Mouse (Mus musculus): ENCODE measurements around the gene Tubb1.

Tubb1 gene

DNA sequence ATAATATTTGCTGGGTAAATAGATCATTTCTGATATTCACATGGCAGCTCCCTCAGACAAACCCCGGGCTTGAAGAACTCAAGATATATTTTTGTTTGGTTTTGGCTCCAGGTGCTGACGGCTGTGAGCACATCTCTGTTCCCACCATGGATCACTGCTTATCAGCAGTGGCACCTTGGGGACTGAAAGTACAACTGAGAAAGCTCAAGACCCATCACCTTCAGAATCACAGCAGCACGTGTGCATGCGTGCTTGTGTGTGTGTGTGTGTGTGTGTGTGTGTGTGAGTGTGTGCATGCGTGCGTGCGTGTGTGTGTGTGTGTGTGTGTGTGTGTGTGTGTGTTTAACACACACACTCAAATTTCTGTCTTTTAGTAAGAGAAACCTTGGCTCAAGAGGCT, 6.1 kb upstream of the Tubb1 start:
- no peak for DNase-seq

GRCm38 (mm10) chr2:174445018-174445417, 5.5 kb upstream of the Tubb1 start:
- no peak for DNase-seq

DNA sequence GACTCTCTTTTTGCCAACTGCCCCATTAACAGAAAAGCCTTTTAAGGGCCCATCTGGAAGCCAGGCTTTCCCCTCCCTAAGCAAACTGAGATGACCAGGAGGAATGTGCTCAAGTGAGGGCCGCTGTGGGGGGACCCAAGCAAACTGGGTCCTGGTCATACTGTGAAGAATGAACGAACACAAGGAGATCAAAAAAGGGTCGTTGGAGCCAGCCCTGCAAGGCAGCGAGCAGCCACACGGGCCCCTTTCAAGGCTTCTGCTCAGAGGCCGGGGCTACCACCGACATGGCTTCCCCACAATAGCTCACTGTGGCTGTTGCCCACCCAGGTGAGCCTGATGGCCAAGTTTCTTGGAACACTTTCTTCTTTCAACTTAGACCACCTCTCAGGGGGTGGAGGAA, 4.0 kb upstream of the Tubb1 start:
- DNase-seq: no peak

- no peak for DNase-seq
These were observed 3.6 kb upstream of the Tubb1 start for GRCm38 (mm10) chr2:174446905-174447304.

DNA sequence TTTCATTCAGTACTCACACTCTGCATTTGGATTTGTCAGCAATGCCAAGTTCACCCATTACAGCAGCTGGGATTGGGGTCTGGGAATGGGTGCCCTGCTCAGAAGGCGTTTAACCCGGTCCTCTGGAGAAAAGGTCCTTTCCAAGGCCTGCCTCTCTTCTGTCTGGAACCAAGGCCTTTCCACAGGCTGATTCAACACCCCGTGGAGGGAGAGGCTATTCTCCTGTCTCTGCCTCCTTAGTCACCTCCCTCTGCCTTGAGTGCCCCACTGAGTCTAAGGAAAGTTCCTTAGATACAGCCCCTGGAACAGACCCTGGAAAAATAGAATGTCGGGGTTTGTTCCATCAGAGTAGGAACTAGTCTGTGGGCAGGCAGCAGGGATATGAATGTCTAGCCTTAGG, 2.1 kb upstream of the Tubb1 start:
- no peak for DNase-seq

DNA sequence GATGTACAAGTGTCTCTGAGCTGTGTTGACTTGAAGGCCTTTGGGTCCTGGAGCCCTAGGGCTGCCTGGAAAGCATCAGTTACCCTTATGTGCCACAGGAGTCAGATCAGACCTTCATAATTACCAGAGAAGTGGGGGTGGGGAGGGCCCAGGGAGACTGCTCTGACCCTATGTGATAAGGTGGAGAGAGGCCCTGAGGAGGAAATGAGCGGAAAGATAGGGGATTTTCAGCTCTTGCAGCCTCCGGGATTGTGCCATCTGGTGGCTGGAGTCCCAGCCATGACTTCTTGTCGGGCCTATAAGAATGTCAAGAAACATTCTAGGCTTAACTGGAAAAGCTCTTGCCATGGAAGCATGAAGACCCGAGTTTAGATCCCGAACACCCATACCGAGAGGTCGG, 3.2 kb downstream of the Tubb1 start:
- peak in 1 of 2 experiments; percentile 26 for DNase-seq

DNA sequence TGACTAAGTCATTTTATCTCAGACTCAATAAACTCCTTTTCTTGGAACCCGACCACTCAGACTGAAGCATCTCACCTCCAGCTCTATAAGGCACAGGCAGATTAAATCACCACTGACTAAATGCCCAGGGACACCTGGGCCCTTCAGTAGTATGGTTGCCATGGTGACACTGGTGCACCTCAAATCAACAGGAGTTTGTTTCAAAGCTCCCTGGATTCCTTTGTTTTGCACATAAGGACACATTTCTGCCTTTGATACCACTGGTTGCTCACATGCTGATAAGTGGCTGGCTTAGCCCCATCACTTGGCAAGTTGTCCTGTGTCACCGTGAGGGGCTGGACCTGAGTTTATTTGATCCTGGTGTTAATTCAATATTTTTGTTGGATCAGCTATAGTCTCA, 8.9 kb downstream of the Tubb1 start:
- DNase-seq: no peak

GRCm38 (mm10) chr2:174463370-174463769, 12.9 kb downstream of the Tubb1 start:
- peak; percentile 18 to 21 for DNase-seq

DNA sequence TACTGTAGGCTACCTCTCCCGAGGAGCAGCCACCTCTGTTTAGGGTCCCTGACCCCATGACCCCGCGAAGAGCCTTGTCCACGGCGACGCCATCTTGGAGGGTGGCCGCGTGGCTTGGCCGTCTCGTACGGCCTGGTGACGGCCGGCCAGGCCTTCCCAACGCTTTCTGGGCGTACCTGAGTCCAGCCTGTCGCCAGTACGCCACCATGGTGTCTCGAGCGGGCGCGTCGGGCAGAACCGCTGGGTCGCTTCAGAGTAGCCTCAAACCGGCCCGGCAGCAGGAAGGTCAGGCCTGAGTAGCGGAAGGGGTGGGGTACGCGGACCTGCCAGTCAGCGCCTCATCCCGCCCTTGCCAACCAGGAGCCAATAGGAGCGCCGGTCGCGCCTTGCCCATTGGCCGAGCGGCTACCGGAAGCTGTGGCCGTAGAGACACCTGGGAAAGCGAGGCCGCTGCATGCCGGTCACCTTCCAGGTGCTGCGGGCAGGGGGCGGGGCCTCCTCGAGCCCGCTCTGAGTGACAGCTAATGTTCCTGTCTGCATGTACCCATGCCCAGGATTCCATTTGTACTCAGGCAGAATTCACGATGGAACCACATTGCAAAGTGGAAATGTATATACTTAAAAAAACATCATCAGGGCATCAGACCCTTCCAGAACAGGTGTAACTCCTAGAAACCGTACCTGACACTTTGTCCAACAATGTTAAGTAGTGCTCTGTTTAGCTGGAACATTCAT, 13.5 kb downstream of the Tubb1 start, which contains the start of gene Atp5e:
Atp5e (minus strand) TSS at position 317 of the 735 bp plus-strand sequence.
- DNase-seq: peak; percentile 89 to 90

GRCm38 (mm10) chr2:174470333-174470732, 19.8 kb downstream of the Tubb1 start:
- DNase-seq: no peak

DNA sequence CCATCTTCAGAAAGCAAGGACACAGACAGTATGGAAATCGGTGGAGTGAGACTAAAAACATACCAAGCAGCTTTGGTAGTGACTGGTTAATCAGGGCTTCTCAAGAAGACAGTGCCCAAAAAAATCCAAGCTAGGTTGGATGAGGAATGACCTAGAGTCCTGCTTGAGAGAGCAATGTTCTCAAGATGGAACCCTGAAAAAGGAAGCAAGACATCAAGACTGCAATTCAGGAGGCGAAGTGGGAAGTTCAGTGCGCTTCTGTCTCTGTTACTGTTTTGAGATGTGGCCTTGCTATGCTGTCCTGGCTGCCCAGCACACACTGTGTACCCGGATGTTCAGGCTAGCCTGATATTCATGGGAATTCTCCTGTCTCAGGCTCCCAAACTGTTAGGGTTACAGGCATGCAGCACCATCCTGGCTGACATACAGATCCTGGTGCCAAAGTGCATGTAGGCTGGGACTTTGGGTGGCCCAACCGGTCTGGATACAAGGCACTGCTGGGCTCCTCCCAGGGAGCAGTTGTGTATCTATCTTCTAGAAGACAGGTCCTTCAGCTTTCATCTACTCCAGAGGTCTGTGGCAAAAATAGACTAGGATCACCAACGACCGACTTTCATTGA, 20.4 kb downstream of the Tubb1 start:
- DNase-seq: no peak

DNA sequence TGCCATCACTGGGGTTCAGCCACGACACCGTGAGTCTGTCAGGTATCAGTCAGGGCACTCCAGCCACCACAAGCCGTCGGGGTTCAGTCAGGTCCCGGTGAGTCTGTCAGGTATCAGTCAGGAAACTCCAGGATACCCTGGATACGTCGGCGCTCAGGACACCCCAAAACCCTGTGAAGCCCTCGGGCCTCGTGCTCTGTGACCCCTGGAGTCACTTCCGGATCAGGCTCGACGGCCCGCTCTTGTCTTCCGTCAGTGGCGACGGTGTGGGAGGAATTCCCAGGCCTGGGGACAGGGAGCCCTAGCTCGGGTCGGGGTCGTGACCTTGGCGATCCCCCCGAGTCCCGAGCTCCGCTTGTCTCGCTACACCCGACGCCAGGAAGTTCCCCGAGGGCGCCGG, 21.9 kb downstream of the Tubb1 start:
- DNase-seq: no peak

DNA sequence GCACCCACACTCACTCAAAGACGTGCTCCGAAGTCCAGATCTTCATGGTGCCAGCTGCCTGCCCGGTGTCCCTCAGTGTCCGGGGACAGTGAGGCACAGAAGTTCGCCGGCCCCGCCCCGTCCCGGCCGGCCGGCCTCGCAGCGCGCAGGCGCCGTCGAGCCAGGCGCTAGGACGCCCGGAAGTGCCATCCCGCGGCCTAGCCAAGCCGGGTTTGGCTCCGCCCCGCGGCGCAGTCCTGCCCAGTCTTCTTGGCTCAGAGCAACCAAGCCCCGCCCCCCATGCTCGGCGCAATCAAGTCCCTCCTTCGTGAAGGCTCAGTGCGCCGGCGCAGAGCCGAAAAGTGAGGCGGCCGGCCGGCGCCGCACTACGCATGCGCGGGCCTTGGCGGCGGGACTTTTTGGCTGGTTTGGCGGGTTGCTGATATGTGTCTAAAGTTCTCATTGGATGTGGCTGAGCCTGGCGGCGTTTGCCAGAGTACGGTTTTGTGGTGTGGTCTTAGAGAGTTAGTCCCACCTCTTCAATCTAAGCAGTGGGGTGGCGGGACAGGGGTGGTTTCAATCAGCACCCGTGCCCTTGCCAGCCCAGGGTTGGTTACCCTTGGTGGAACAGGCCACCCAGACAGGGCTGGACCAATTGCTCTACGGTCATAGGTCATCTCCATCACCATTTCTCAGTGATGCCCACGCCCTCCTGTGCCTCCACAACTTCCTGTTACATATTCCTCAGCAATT, 22.5 kb downstream of the Tubb1 start, which contains the start of gene Prelid3b:
Prelid3b (minus strand) TSS at position 264 of the 732 bp plus-strand sequence.
- peak; percentile 99 to 100 for DNase-seq

DNA sequence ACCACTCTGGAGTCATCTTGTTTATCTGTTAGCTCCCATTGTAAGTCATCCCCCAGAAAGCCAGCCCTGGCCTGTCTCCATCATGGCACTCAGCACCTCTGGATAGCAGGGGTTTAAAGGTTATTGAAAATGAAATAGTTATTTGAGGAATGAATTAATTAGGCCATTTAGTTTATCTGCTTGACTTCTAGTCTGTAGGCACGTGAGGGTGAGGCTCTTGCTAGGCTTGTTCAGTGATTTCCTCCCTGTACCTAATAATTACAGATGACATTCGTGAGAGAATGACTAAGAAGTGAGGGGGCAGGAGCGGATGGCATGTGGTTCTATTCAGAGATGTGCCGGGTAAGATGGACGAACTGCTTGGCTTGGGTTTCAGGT, 23.0 kb downstream of the Tubb1 start:
- no peak for DNase-seq

DNA sequence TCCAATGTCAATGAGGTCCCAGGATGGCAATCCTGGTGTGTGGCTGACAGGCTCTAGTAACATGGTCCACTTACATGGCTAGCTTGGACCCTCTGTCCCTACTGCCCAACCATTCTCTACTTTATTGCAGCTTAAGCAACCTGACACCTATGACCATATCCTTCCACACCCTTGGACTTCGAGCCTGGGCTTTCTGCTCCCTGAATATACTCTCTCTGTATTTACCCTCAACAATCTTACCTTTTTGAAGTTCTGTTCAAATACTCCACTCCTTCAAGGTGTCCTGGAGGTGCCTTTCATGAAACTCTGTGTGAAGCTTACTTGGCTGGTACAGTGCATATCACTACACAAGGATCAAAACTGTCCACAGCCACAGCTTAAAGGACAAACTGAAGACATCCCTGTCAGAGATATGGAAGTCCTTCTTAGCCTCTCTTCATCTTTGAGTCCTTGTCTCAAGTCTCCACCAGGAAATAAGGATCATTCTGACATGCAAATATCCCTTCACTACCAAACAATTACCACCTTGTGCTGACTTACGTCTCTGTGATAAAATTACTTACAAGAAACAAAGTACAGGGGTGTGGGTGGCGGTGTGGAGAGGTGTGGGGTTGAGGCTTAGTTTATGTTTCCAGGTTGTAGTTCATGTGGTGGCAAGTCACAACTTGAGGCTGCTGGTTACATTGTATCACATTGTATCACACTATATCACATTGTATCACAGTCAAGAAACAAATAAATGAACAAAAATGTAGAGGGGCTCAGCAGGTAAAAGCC, 27.2 kb downstream of the Tubb1 start:
- no peak for DNase-seq

GRCm38 (mm10) chr2:174478746-174479145, 28.3 kb downstream of the Tubb1 start:
- no peak for DNase-seq

- no peak for DNase-seq
These were observed 36.5 kb downstream of the Tubb1 start for GRCm38 (mm10) chr2:174487005-174487404.

- peak; percentile 63 to 72 for DNase-seq
These were observed 42.4 kb downstream of the Tubb1 start for GRCm38 (mm10) chr2:174492858-174493257.

DNA sequence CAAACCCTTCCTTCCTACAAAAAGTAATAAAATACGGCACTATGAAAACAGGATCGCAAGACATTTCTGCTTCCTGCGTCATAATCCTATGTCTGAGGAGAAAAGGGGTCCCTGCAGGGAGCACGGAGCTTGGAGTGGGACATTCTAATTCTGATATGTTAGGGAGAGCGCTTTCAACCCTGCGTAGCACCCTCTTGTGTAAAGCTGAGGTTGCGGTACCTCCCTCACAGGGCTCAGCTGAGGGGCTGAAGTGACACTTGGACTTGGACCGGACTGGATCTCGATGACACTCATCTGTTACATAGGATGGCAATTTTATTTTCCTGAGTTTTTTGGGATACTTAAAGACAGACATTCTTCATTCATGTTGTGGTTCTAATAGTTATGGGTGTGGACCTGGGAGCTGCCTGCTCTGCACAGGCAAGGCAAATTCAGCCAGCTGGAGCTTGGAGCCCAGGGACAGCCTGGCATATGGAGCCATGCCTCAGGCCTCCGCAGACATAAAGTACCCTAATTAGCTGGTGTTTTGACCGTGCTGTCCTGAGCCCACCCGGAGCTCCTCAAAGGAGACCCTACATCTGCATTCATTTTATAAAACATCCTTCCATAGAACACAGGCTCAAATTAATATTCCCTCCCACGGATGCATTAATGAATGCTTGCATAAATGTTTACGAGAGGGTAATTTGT, 50.5 kb downstream of the Tubb1 start:
- DNase-seq: no peak

DNA sequence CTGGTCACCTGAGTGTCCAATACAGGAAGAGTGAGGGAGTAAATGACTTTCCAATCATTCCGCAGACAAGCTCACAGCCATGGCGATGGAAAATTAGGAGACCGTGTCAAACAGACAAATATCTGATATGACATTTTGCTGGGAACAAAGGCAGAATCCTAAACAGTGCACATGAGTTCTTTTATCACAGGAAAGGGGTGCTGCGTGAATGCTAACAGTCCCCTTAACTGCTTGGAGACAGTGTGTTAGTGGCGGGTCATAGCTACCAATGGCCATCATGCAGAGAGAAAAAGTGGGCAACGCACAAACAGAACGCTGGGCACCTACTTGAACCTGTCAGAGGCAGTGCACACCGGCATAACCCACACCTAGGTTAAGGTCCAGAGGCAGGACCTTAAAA, 51.0 kb downstream of the Tubb1 start:
- DNase-seq: no peak

GRCm38 (mm10) chr2:174502321-174502720, 51.8 kb downstream of the Tubb1 start:
- no peak for DNase-seq

GRCm38 (mm10) chr2:174502831-174503460, 52.5 kb downstream of the Tubb1 start:
- DNase-seq: no peak
